Mouse (Mus musculus) small intestine, adult 2 months (tissue): ENCODE data around the gene Mark4. TPM values are rescaled to one million over a fixed set of nuclear protein-coding genes. Genes with fewer than 3 reads are reported as not detected.

Experiments
- H3K27ac ChIP-seq: fragments of 200-500 bp; 2 replicates; pipeline ENCODE4 v1.5.1; 2012; ENCODE audit warnings: low read depth, low read length, control low read depth, inconsistent platforms; ENCODE audit not compliant: insufficient read depth
- H3K27me3 ChIP-seq: fragments of 200-500 bp; 2 replicates; pipeline ENCODE4 v1.6.1; 2012; ENCODE audit warnings: mild to moderate bottlenecking, moderate library complexity, low read length, inconsistent platforms; ENCODE audit not compliant: control insufficient read depth, insufficient read depth
- H3K36me3 ChIP-seq: fragments of 200-500 bp; 2 replicates; pipeline ENCODE4 v1.6.1; 2012; ENCODE audit warnings: mild to moderate bottlenecking, low read length, control low read depth, inconsistent platforms; ENCODE audit not compliant: control insufficient read depth, insufficient read depth
- H3K4me1 ChIP-seq: fragments of 200-500 bp; 2 replicates; pipeline ENCODE4 v1.6.1; 2012; ENCODE audit warnings: low read length, inconsistent platforms, mixed read lengths; ENCODE audit not compliant: control insufficient read depth, insufficient read depth, insufficient read length
- H3K4me3 ChIP-seq: fragments of 200-500 bp; 2 replicates; pipeline ENCODE4 v1.5.1; 2012; ENCODE audit warnings: low read depth, mild to moderate bottlenecking, control low read depth, inconsistent platforms, low read length, moderate library complexity
- CTCF ChIP-seq: fragments of 200-500 bp; IDR thresholded peaks from 2 replicates; pipeline ENCODE4 v1.5.1; 2012; ENCODE audit warnings: low read depth, mild to moderate bottlenecking, control low read depth, inconsistent platforms, low read length, moderate library complexity, mixed read lengths; ENCODE audit not compliant: insufficient replicate concordance, insufficient read length; ENCODE audit errors: extremely low read depth
- POLR2A ChIP-seq: fragments of 200-500 bp; IDR thresholded peaks from 2 replicates; pipeline ENCODE4 v1.6.1; 2012; ENCODE audit warnings: low read depth, mild to moderate bottlenecking, control low read depth, inconsistent platforms, low read length, moderate library complexity
- WGBS: fragments of 180-500 bp; shearing (Covaris S2); methylation state at CpG from one replicate; pipeline ENCODE4 v1.1.7; 2018; 5-methylcytosine and 5-hydroxymethylcytosine counted together
- polyA plus RNA-seq: library from polyadenylated mRNA; depleted of rRNA; stranded (reverse); fragments of >200 nt; gene quantifications from 2 replicates; pipeline ENCODE4 v1.2.3, GENCODE M21; 2012

Gene Mark4
- polyA plus RNA-seq, 1 experiment: 27.4 TPM

DNA sequence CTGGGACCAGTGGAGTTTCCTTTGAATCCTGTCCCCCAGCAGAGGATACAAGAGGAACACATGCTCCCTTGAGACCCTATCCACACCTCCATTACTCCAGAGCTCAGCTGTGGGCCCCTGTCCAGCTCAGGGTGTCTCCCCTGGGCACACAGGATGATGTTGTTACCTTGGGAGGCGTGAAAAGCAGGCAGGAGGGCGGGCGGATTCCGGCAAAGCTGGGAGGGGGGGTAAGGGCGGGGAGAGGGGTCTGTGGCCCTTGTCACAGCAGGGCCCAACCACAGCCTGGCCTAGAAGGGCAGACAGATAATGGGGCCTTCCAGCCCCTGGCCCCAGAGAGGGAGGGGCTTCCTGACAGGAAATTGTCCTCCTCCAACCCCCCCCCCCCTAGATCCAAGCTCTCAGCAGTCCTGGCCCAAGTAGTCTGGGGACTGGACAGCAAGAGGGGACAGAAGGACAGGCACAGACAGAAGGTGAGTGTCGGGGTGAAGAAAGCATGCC, 4.3 kb upstream of the Mark4 start, which contains the start of gene Exoc3l2:
Gene Exoc3l2, plus strand, starts transcription at position 448 of the 498 bp plus-strand sequence.
- Histone ChIP-seq H3K36me3 (no peaks in the 10 kb centered on the region), H3K27me3 (no peaks in the 10 kb centered on the region), H3K4me3 (peak within 1 kb of the TSS; percentile 54), H3K27ac (peak within 1 kb of the TSS; percentile 40), H3K4me1 (peaks cover 5% of the 10 kb centered on the region)
- 62% methylated on average over 6 of the region's 6 CpGs for WGBS
- TF ChIP-seq CTCF (no peak), POLR2A (no peak)

DNA sequence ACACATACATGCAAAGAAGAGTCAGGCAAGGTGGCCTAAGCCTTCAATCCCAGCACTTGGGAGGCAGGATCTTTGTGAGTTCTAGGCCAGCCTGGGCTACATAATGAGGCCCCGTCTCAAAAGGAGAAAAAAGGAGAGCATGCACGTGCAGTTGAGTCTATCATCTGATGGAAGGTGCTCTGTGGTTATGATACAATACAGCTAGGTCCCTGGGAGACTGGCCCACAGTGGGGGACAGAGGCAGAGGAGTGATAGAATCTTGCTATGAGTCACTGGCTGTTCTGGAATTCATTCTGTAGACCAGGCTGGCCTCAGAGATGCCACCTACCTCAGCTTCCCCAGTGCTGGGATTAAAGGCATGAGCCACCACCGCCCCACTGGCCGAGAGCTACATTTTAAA, 3.8 kb upstream of the Mark4 start:
- peaks cover 10% of the 10 kb centered on the region for H3K4me1 ChIP-seq
- H3K27me3 ChIP-seq: no peaks in the 10 kb centered on the region
- TF ChIP-seq POLR2A (no peak), CTCF (no peak)
- H3K36me3 ChIP-seq: no peaks in the 10 kb centered on the region
- H3K4me3 ChIP-seq: no peak overlapping the region
- no peak overlapping the region for H3K27ac ChIP-seq
- WGBS: 74% methylated on average over 4 of the region's 4 CpGs

DNA sequence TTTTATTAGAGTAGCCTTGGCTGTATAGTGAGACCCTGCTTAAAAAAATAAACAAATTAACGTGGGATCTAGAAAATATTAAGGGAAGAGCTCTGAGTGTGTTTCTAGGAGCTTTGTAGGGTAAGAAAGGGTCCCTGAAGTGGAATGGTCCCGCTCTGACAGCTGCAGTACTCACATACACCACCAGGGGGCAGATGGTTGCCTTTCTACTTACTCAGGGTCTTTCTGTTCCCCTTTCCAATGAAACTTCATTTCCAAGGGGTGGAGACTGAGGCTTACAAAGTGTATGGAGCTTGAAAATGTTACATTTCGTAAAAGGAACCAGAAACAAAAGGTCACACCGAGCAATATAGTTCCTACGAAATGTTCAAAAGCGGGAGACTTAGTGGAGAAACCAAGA, 2.9 kb upstream of the Mark4 start:
- Histone ChIP-seq H3K36me3 (no peaks in the 10 kb centered on the region), H3K4me1 (peaks cover 15% of the 10 kb centered on the region), H3K4me3 (no peak overlapping the region), H3K27ac (no peak overlapping the region), H3K27me3 (no peaks in the 10 kb centered on the region)
- WGBS: 15% methylated on average over 6 of the region's 6 CpGs
- peak; percentile 71; the same call in 1 of the 2 replicates for TF ChIP-seq CTCF
- no peak for TF ChIP-seq POLR2A

DNA sequence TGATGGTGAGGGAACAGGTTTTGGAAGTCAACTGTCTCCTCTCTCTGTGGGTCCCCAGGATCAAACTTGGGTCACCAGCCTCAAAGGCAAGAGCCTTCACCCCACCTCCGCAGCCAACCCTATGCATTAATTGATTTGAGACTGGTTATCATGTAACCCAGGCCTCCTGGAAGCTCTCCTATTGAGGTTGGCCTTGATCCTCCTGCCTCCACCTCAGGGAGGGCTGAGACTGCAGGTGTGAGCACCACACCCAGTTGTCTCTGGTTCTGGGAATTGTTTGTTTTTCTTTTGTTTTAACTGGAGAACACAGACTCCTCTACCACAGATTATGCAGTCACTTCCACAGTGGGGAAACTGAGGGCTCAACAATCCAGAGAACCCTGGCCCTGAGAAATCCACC, 1.9 kb upstream of the Mark4 start:
- no peak for TF ChIP-seq CTCF
- 27% methylated on average over 1 of the region's 1 CpGs for WGBS
- no peaks in the 10 kb centered on the region for H3K36me3 ChIP-seq

DNA sequence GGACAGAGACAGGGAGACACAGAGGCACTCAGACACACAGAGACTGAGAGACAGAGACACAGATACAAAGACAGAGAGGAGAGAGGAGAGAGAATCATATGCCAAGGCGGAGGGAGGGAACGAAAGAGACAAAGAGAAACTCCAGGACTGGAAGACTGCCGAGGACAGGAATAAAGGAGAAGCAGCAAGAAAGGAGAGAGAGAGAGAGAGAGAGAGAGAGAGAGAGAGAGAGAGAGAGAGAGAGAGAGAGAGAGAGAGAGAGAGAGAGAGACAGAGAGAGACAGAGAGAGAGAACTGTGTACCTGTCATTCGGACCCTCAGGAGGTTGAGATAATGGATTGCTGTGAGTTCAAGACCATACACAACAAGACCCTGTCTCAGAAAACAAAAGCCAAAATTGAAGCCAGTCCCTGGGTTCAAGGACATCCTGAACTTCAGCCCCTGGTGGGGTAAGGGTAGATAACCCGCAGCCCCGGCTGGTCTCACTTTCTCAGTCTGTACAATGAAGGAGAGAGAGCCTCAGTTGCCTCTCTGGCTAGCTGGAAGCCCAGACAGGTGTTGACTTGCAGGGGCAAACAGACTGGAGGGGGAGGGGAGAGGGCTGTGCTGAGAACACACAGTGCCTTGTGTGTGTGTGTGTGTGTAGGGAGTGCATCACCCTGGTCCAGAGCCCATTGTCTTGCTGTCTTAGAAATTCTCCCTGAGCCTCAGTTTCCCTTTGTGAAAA, 686 bp upstream of the Mark4 start:
- Histone ChIP-seq H3K27me3 (no peaks in the 10 kb centered on the region), H3K4me1 (peaks cover 15% of the 10 kb centered on the region), H3K36me3 (no peaks in the 10 kb centered on the region), H3K4me3 (peak overlapping the region; percentile 66), H3K27ac (peak overlapping the region; percentile 14; the same call in 1 of the 2 replicates)
- TF ChIP-seq POLR2A (no peak), CTCF (no peak)
- WGBS: 36% methylated on average over 6 of the region's 6 CpGs

More for the DNA sequence above, 1.9 kb upstream of the Mark4 start:
- Histone ChIP-seq H3K27me3 (no peaks in the 10 kb centered on the region), H3K4me1 (peaks cover 15% of the 10 kb centered on the region), H3K27ac (no peak overlapping the region), H3K4me3 (no peak overlapping the region)

DNA sequence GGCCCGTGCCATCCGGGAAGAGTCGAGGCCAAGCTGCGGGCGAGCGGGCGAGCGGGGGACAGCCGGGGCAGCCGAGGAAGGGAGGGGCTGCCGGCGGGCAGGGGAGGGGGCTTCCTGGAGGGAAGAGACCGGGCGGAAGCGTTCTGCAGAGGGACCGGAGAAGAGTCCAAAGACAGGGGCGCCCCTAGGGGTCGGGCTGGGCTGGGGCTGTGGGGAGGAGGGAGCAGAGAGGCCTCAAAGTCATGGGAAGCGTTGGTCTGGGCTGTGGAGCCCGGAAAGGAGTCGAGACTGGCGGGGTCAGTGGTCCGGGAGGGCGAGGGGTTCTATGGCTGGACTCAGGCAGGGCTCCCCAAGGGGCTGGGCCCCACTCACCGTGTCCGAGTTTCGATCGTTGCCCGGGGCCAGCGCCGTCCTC, 542 bp downstream of the Mark4 start:
- no peak overlapping the region for H3K27ac ChIP-seq
- no peaks in the 10 kb centered on the region for H3K36me3 ChIP-seq
- no peaks in the 10 kb centered on the region for H3K27me3 ChIP-seq
- peaks cover 15% of the 10 kb centered on the region for H3K4me1 ChIP-seq
- WGBS: 2% methylated on average over 30 of the region's 31 CpGs
- TF ChIP-seq CTCF (peak; percentile 22; the same call in 1 of the 2 replicates), POLR2A (no peak; the same call in 1 of the 2 replicates)
- H3K4me3 ChIP-seq: peak overlapping the region; percentile 99

DNA sequence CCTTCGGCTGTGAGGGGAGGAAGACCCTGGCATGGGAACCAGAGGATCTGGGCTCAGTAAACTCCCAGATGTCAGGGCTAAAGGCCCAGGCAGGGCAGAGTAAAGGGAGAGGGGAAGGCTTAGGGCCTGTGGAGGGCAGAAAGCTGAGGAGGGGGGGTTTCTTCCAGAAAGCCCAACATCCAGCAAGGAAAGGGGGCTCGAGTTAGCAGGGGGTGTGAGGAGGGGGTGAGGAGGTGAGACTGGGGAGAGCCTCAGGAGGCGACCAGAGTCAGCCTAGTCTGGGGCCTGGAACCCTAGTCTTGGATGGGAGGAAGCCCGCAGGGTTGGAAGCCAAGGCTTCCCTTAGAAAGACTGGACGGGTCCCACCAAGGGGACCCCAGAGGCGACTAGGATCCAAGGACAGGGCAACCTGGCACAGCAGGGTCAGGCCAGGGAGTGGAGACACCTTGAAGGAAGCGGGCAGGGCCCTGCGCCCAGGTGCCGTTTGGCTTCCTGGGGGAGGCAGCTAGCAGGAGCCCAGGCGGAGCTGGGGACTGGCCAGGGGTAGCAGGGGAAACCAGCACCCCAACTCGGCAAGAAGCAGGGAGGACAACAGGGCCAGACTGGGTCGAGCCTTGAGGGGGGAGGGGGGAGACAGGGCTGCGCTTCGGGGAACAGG, 1.1 kb downstream of the Mark4 start:
- no peak overlapping the region for H3K27ac ChIP-seq

More for the DNA sequence above, 1.1 kb downstream of the Mark4 start:
- WGBS: 12% methylated on average over 14 of the region's 14 CpGs
- Histone ChIP-seq H3K4me3 (peak overlapping the region; percentile 99), H3K4me1 (peaks cover 15% of the 10 kb centered on the region), H3K27me3 (no peaks in the 10 kb centered on the region), H3K36me3 (no peaks in the 10 kb centered on the region)
- TF ChIP-seq POLR2A (no peak), CTCF (no peak)
